Mouse (Mus musculus) embryonic fibroblast, embryonic 13.5 days (primary cell): ENCODE measurements around the gene Ntf3. TPM values are rescaled to one million over a fixed set of nuclear protein-coding genes. Genes with fewer than 3 reads are reported as not detected.
A peak's percentile ranks its signal among the peaks of the same experiment; 100 is the strongest.

Experiments used
- H3K27ac ChIP-seq: 2 replicates; pipeline ENCODE4 v1.5.1; 2012; ENCODE audit warnings: low read length, control low read depth, inconsistent platforms; ENCODE audit not compliant: insufficient read depth
- H3K4me1 ChIP-seq: 2 replicates; pipeline ENCODE4 v1.6.1; 2011; ENCODE audit warnings: low read length; ENCODE audit not compliant: control insufficient read depth, insufficient read depth
- H3K4me3 ChIP-seq: 2 replicates; pipeline ENCODE4 v1.5.1; 2011; ENCODE audit warnings: mild to moderate bottlenecking, control low read depth, low read length; ENCODE audit not compliant: insufficient read depth
- CTCF ChIP-seq: IDR thresholded peaks from 2 replicates; pipeline ENCODE4 v1.5.1; 2011; ENCODE audit warnings: mild to moderate bottlenecking, control low read depth, low read length, moderate library complexity, borderline replicate concordance; ENCODE audit not compliant: insufficient read depth
- POLR2A ChIP-seq: IDR thresholded peaks from 2 replicates; pipeline ENCODE4 v1.6.1; 2011; ENCODE audit warnings: low read depth, mild to moderate bottlenecking, control low read depth, low read length, moderate library complexity
- polyA plus RNA-seq: library from polyadenylated mRNA; stranded (reverse); fragments of >200 nt; gene quantifications from 2 replicates; pipeline ENCODE4 v1.2.4, GENCODE M21; 2011; ENCODE audit warnings: low read depth; ENCODE audit not compliant: missing spikeins, insufficient read length

Ntf3 gene
- polyA plus RNA-seq, 1 experiment: 8.0 TPM

DNA sequence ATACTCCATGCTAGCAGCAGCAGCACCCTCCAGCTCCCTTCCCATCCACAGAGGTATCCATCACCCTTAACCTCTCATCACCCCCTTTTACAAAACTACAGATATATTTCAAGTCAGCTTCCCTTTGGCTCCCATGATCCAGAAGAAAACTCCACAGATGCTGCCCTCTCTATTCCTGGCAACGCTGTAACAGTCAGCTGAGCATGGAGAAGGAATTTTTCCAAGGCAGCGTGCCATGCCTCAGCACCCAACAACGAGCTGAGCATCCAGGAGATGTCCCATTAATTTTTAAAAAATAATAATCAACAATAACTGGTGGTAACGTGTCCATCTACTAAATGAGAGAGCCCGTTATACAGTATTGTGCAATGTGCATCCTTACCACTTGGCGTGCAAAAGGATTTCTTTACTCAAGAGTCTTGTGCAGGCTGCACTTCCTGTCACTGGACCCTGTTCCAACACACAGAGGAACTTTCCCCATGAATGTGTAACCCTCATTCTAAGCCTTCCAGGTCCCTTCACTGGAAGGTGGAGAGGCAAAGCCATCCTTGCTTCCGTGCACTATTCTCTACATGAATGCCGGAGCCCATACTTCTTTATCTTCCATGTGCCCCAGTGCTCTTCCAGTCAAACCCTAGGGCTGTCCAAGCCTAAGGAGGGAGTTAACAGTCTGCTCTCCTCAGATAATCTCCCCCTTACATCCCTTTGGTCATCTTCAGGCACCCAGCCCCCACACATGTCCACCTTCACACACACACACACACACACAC, 5.0 kb downstream of the Ntf3 start:
- TF ChIP-seq POLR2A (no peak), CTCF (no peak)
- no peak overlapping the region for H3K27ac ChIP-seq
- H3K4me1 ChIP-seq: no peaks in the 10 kb centered on the region; the same call in 1 of the 2 replicates
- H3K4me3 ChIP-seq: 0 out of 2 replicates have a peak overlapping the region, but pooled peaks have one; percentile 34

DNA sequence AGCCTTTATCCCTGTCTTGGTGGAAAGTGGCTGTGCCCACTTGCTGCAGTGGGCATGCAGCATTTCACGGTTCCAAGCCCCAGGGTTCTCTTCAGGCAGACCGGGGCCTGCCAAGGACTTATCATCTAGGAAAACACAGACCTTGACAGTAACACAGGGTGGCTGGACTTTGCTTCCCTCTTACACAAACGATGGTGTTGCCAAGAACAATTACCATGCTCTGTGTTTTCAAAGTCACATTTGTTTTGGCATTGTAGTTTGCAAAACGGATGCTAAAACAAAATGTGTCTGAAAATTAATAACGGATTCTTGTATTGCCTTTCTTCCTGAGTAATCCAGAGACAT, 6.7 kb downstream of the Ntf3 start:
- no peak overlapping the region for H3K27ac ChIP-seq
- no peaks in the 10 kb centered on the region; the same call in 1 of the 2 replicates for H3K4me1 ChIP-seq
- H3K4me3 ChIP-seq: no peak overlapping the region
- no peak for TF ChIP-seq POLR2A
- no peak for TF ChIP-seq CTCF

DNA sequence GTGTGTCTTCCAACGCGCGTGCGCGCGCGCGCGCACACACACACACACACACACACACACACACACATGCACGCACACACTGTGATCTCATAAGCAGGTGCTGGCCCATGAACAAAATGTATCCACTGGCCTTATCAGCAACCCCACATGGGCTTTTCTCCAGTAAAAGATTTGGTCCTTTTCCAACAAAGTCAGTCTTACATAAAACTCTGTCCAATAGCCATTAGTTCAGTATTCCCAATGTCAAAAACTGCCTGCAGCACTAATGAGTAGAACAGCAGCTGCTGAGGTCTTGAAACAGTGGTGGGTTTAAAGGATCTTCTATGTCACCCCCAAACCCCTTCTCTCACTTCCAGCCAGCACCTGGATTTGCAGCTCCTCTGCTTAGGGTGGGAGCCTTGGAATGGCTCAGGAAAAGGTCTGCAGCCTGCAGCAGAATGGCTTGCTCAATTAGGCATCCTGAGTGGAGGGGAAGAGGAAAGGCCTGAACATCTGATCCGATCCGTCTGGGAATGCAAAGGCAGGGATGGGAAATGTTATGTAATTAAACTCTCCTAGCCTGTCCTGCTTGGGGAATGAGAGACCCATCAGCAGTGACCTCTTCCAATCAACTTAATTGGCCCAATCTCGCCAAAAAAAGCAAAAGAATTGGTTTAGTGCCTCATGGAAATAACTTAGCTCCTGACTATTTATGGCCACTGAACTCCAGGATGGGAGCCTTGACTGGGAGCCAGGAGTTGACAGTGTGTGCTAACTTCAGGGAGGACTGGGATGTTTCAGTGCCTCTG, 7.2 kb downstream of the Ntf3 start:
- no peak overlapping the region for H3K4me3 ChIP-seq
- H3K27ac ChIP-seq: no peak overlapping the region
- no peak for TF ChIP-seq CTCF
- TF ChIP-seq POLR2A: no peak
- no peaks in the 10 kb centered on the region; the same call in 1 of the 2 replicates for H3K4me1 ChIP-seq

DNA sequence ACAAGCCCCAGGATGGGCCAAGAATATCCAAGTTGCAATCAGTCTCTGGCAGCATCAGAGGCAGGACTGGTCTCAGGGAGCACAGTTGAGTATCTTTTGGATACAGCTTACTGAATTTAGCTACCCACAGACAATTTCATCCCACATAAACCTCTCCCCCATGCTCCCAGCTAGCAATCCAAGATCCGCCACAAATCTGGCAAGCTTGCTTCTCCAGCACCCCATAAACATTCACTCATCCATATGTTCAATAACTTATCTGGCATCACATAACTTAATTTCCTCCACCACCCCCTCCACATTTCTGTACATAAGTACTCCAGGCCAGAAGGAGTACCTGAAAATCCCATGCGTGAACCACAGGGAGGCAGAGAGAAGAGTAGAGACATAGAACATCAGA, 10.8 kb downstream of the Ntf3 start:
- Histone ChIP-seq H3K27ac (no peak overlapping the region), H3K4me3 (no peak overlapping the region), H3K4me1 (no peaks in the 10 kb centered on the region)
- TF ChIP-seq POLR2A (no peak), CTCF (no peak)

DNA sequence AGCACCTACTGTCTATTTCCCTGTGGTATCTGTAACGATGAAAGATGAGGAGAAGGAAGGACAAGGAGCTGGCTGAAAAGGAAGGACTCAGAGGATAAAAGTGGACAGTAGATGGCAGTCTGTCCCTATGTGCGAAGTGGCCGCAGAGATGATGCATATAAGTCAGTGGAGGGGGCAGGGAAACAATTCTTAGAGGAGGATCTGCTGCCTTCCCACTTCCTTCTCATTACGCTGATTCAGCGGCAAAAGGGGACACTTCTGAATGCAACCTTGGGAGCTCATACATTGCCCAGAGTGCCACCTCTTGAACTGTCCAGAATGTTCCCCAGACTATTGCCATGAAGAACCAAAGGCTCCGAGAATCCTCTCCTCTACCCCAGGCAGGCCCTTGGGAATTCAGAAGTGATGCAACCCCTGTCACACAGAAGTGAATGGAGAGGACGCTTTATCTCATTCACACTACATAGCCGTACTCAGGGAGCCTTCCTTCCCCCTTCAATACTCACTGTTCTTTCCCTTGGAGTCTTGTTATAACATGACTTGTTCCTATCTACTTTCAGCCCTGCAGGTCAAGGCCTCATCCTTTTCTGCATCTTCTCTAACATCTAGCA, 12.2 kb downstream of the Ntf3 start:
- no peaks in the 10 kb centered on the region for H3K4me1 ChIP-seq
- H3K27ac ChIP-seq: no peak overlapping the region
- no peak overlapping the region for H3K4me3 ChIP-seq
- TF ChIP-seq CTCF (peak; percentile 65; the same call in 1 of the 2 replicates), POLR2A (no peak)

DNA sequence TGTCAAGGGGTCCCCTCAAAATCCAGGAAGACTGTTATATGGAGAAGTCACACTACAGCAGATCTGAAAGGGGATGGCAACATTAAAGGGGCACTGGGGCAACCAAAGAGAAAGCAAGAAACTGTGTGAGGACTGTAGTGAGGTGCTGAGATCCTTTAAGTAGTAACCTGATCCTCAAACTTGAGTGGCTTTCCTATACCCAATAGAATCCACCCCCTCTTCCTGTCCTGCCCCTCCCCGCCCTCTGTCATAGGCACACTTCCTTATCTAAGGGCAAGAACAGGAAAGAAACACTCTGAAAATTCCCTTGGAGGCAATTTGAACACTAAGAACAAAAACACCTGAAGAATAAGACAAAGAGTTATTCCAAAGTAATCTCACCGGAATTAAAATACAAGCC, 13.6 kb downstream of the Ntf3 start:
- Histone ChIP-seq H3K4me1 (no peaks in the 10 kb centered on the region), H3K4me3 (no peak overlapping the region), H3K27ac (no peak overlapping the region)
- TF ChIP-seq CTCF: no peak
- no peak for TF ChIP-seq POLR2A

DNA sequence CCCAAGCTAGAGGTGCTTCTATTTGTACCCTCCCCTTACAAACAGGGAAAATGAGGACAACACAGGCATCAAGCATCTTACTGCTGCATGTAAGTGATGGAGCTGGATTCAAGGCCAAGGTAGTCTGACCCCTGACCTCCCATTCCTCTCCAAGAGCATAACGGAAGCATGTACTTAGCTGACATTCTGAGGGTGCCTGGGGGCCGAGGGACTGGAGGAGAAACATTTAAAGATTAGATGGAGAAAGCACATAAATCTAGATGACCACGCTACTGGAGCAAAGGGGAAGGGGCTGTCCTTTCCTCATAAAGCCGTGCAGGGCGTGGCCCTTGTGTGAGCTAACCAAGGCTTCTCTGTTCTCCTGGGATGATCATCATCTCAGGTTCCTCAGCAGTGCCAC, 23.1 kb downstream of the Ntf3 start:
- H3K4me1 ChIP-seq: no peaks in the 10 kb centered on the region
- no peak for TF ChIP-seq CTCF
- no peak for TF ChIP-seq POLR2A
- no peak overlapping the region for H3K27ac ChIP-seq

DNA sequence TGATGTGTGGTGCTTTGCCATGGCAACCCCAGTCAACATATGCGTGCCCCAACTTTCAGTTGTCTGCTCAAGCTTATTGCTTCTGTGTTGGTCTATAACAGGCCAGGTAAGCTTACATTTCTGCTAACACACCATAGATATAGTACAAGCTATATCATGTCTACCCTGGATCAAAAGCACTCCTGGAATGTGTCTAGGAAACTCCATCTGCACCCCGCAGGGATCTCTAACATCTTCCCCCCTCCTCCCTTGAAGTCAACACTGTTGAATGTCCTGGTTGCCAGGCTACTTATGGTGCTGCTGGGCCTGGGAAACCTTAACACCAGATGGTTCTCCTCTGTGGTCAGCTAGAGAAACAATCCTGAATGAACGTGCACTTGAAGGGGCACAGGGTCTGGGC, 24.0 kb downstream of the Ntf3 start:
- H3K4me1 ChIP-seq: no peaks in the 10 kb centered on the region
- no peak for TF ChIP-seq CTCF
- no peak for TF ChIP-seq POLR2A
- H3K27ac ChIP-seq: no peak overlapping the region

More for the DNA sequence above, 23.1 kb downstream of the Ntf3 start:
- H3K4me3 ChIP-seq: no peak overlapping the region

DNA sequence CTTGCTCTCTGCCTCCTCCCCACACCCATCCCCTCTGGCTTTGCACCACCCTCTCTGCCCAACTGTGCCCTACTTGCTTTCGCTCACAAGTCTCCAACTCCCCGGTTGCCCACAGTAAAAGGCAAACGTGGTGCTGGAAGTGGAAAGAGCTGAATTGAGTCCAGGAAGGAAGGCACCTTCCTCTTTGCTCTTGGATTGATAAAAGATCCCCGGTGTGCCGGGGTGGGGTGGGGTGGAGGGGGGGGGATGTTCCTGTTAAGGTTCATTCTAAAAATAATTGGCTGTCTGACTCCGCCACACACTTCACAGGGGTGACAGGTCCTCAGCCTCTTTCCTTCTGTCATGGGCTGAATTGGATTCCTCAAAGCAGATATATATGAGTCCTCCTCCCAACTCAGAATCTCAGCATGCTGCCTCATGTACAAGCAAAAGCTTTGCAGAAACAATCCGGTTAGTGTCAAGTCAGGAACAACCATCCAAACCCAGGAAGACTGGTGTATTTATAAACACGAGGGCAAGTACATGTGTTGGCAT, 24.6 kb downstream of the Ntf3 start:
- H3K27ac ChIP-seq: no peak overlapping the region
- no peaks in the 10 kb centered on the region for H3K4me1 ChIP-seq
- TF ChIP-seq CTCF (no peak), POLR2A (no peak)
- no peak overlapping the region for H3K4me3 ChIP-seq

More for the DNA sequence above, 24.0 kb downstream of the Ntf3 start:
- no peak overlapping the region for H3K4me3 ChIP-seq

DNA sequence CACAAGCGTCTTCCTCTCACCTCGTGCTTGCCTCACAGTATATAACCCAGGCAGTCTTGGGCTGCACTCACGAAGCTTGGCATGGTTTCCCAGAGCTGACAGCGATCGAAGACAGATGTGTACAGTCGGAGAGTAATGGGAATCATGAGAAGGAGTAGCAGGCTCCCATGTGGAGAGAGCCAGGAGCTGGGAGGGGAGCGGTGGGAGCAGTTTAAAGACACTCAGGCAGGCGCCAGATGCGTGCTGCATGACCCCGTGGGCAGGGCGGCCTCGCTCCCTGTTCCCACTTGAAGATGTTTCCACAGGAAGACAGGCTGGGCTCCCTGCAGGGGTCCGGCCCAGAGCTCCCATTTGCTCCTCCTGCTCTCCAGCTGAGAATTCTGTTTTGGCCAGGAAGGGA, 25.2 kb downstream of the Ntf3 start:
- TF ChIP-seq POLR2A: no peak
- no peak for TF ChIP-seq CTCF
- Histone ChIP-seq H3K4me3 (no peak overlapping the region), H3K4me1 (no peaks in the 10 kb centered on the region), H3K27ac (no peak overlapping the region)
